Mouse (Mus musculus): Measurements from ENCODE around the gene Gm3573. TPM values are rescaled to one million over a fixed set of nuclear protein-coding genes. Genes with fewer than 3 reads are reported as not detected.

The Gm3573 gene
- polyA plus RNA-seq (2012; rRNA removed; ENCODE audit: low replicate concordance) = not detected in 2 replicates

DNA sequence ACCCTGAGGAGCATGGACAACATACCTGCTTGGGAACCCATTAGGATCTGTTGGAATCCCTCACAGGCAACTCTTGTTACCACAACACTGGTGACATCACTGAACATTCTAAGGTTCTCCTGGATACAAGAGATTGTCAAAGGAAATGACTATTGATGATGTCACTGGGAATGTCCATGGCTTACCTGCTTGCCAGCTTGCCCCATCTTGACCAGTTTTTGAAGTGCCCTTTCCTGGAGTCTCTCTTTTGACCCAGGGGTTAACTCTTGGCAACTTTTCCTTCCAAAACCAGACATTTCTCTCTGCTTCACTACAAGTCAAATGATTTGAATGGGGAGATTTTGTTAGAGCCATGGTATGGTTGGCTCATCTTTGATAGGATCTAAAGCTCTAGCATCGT lies at the start of gene Gm3573:
Gene Gm3573 (minus strand): TSS at position 101 of the 400 bp plus-strand sequence.

GRCm38 (mm10) chr14:42162522-42162921 lies 28.1 kb downstream of the Gm3573 start, which contains the start of gene Gm17027:
TSS of gene Gm17027 (minus strand) at chr14:42162622.

Other genes starting within 250 kb of the Gm3573 start
- gene 1700024B05Rik, start 246.8 kb downstream of the Gm3573 start, polyA plus RNA-seq (2012; rRNA removed; ENCODE audit: low replicate concordance) = not detected in 2 replicates
- gene Gm6401, start 222.9 kb downstream of the Gm3573 start, polyA plus RNA-seq (2012; rRNA removed; ENCODE audit: low replicate concordance) = not detected in 2 replicates
- not detected in 2 replicates for gene Gm3543, start 207.5 kb downstream of the Gm3573 start, polyA plus RNA-seq (2012; rRNA removed; ENCODE audit: low replicate concordance)
- not detected in 2 replicates for gene Gm7951, start 73.4 kb downstream of the Gm3573 start, polyA plus RNA-seq (2012; rRNA removed; ENCODE audit: low replicate concordance)
- gene Gm17027, start 28.2 kb downstream of the Gm3573 start, polyA plus RNA-seq (2012; rRNA removed; ENCODE audit: low replicate concordance) = not detected in 2 replicates
- gene Gm17026, start 69.3 kb upstream of the Gm3573 start, polyA plus RNA-seq (2012; rRNA removed; ENCODE audit: low replicate concordance) = not detected in 2 replicates
- not detected in 2 replicates for gene Gm9611, start 106.6 kb upstream of the Gm3573 start, polyA plus RNA-seq (2012; rRNA removed; ENCODE audit: low replicate concordance)
- not detected in 2 replicates for gene Gm7995, start 119.4 kb upstream of the Gm3573 start, polyA plus RNA-seq (2012; rRNA removed; ENCODE audit: low replicate concordance)
- not detected in 2 replicates for gene Gm8005, start 248.9 kb upstream of the Gm3573 start, polyA plus RNA-seq (2012; rRNA removed; ENCODE audit: low replicate concordance)

Data from subcutaneous adipose tissue, adult 2 months (tissue).